Mouse (Mus musculus) right cerebral cortex, postnatal 14 days (tissue): ENCODE measurements around the gene Satb2.

Experiments
- DNase-seq: peaks from one replicate; pipeline ENCODE4 v3.0.0; 2022

Gene Satb2

GRCm38 (mm10) chr1:56978151-56978700, at the start of gene Satb2:
Gene Satb2 (minus strand): TSS chr1:56978650.
- no peak for DNase-seq

- DNase-seq = no peak
These were observed 40.5 kb upstream of the Satb2 start for GRCm38 (mm10) chr1:57018941-57019340.

GRCm38 (mm10) chr1:57013856-57014255, 35.4 kb upstream of the Satb2 start:
- DNase-seq = no peak

GRCm38 (mm10) chr1:57009171-57009570, 30.7 kb upstream of the Satb2 start:
- DNase-seq = no peak

GRCm38 (mm10) chr1:56995041-56995440, 16.6 kb upstream of the Satb2 start:
- DNase-seq = no peak

- DNase-seq = no peak
These were observed 13.9 kb upstream of the Satb2 start for GRCm38 (mm10) chr1:56992310-56992709.

- no peak for DNase-seq
These were observed 13.2 kb upstream of the Satb2 start for GRCm38 (mm10) chr1:56991613-56992012.

- DNase-seq = no peak
These were observed 6.0 kb upstream of the Satb2 start for GRCm38 (mm10) chr1:56984483-56984810.

- DNase-seq = no peak
These were observed 5.5 kb upstream of the Satb2 start for GRCm38 (mm10) chr1:56983771-56984482.

- no peak for DNase-seq
These were observed 4.7 kb upstream of the Satb2 start for GRCm38 (mm10) chr1:56983100-56983590.

GRCm38 (mm10) chr1:56982631-56983030, 4.2 kb upstream of the Satb2 start:
- DNase-seq = no peak

GRCm38 (mm10) chr1:56981947-56982555, 3.6 kb upstream of the Satb2 start:
- no peak for DNase-seq

- DNase-seq = no peak
These were observed 3.1 kb upstream of the Satb2 start for GRCm38 (mm10) chr1:56981508-56981907.

GRCm38 (mm10) chr1:56980631-56981275, 2.3 kb upstream of the Satb2 start:
- DNase-seq = no peak

- no peak for DNase-seq
These were observed 1.3 kb upstream of the Satb2 start for GRCm38 (mm10) chr1:56979531-56980395.

GRCm38 (mm10) chr1:56977201-56978100, 999 bp downstream of the Satb2 start:
- peak; percentile 70 for DNase-seq

GRCm38 (mm10) chr1:56976825-56977104, 1.7 kb downstream of the Satb2 start:
- no peak for DNase-seq

GRCm38 (mm10) chr1:56976044-56976824, 2.2 kb downstream of the Satb2 start:
- no peak for DNase-seq

- no peak for DNase-seq
These were observed 2.9 kb downstream of the Satb2 start for GRCm38 (mm10) chr1:56975546-56975945.

- no peak for DNase-seq
These were observed 4.3 kb downstream of the Satb2 start for GRCm38 (mm10) chr1:56974187-56974586.

GRCm38 (mm10) chr1:56973593-56973950, 4.9 kb downstream of the Satb2 start:
- DNase-seq = no peak
